Mouse (Mus musculus): ENCODE data around the gene Frk. TPM values are rescaled to one million over a fixed set of nuclear protein-coding genes. Genes with fewer than 3 reads are reported as not detected.
"Not testable (repeated sequence)": the region's sequence is repeated elsewhere in the genome, so short reads cannot be mapped to it uniquely, and the experiment has no call there.

Gene Frk
- polyA plus RNA-seq (2017; shearing (Covaris generic)): under 1 TPM in 1 of 2 experiments, not detected in 1; 0.13 TPM

GRCm38 (mm10) chr10:34483297-34484013 is at the start of gene Frk:
Gene Frk (plus strand): TSS chr10:34483399.
- ATAC-seq: no peak

GRCm38 (mm10) chr10:34434191-34434590 is 49.0 kb upstream of the Frk start:
- ATAC-seq: not testable (repeated sequence)

- ATAC-seq: no peak
Observed at GRCm38 (mm10) chr10:34449469-34449868, 33.7 kb upstream of the Frk start.

- no peak for ATAC-seq
Observed at GRCm38 (mm10) chr10:34461451-34461850, 21.7 kb upstream of the Frk start.

GRCm38 (mm10) chr10:34464321-34464720 is 18.9 kb upstream of the Frk start:
- no peak for ATAC-seq

GRCm38 (mm10) chr10:34469037-34469436 is 14.2 kb upstream of the Frk start:
- ATAC-seq: no peak

- no peak for ATAC-seq
Observed at GRCm38 (mm10) chr10:34479942-34480455, 3.2 kb upstream of the Frk start.

- ATAC-seq: no peak
Observed at GRCm38 (mm10) chr10:34484014-34484411, 814 bp downstream of the Frk start.

- no peak for ATAC-seq
Observed at GRCm38 (mm10) chr10:34485079-34485478, 1.9 kb downstream of the Frk start.

- no peak for ATAC-seq
Observed at GRCm38 (mm10) chr10:34507807-34508206, 24.6 kb downstream of the Frk start.

- ATAC-seq: no peak
Observed at GRCm38 (mm10) chr10:34508593-34508992, 25.4 kb downstream of the Frk start.

- ATAC-seq: no peak
Observed at GRCm38 (mm10) chr10:34509256-34509655, 26.1 kb downstream of the Frk start.

- no peak for ATAC-seq
Observed at GRCm38 (mm10) chr10:34511192-34511591, 28.0 kb downstream of the Frk start.

GRCm38 (mm10) chr10:34512551-34512950 is 29.4 kb downstream of the Frk start:
- no peak for ATAC-seq

- ATAC-seq: no peak
Observed at GRCm38 (mm10) chr10:34525598-34525997, 42.4 kb downstream of the Frk start.

- ATAC-seq: no peak
Observed at GRCm38 (mm10) chr10:34531766-34532165, 48.6 kb downstream of the Frk start.

- ATAC-seq: no peak
Observed at GRCm38 (mm10) chr10:34532507-34532906, 49.3 kb downstream of the Frk start.

GRCm38 (mm10) chr10:34540687-34541086 is 57.5 kb downstream of the Frk start:
- ATAC-seq: no peak

GRCm38 (mm10) chr10:34541717-34542490 is 58.7 kb downstream of the Frk start:
- no peak for ATAC-seq

GRCm38 (mm10) chr10:34550612-34551011 is 67.4 kb downstream of the Frk start:
- no peak for ATAC-seq

GRCm38 (mm10) chr10:34551636-34552035 is 68.4 kb downstream of the Frk start:
- ATAC-seq: no peak

- no peak for ATAC-seq
Observed at GRCm38 (mm10) chr10:34563518-34564176, 80.4 kb downstream of the Frk start.

GRCm38 (mm10) chr10:34615474-34615873 is 132.3 kb downstream of the Frk start:
- ATAC-seq: no peak
